Mouse (Mus musculus): ENCODE data around the gene Kcnrg.

Kcnrg gene

GRCm38 (mm10) chr14:61645547-61645946, 38.3 kb downstream of the Kcnrg start:
- DNase-seq (ENCODE audit: low spot score) = no peak

- peak; percentile 23 for DNase-seq (ENCODE audit: low spot score)
Observed at GRCm38 (mm10) chr14:61647182-61647880, 40.1 kb downstream of the Kcnrg start.

- peak; percentile 20 for DNase-seq (ENCODE audit: low spot score)
Observed at GRCm38 (mm10) chr14:61647881-61648684, 40.8 kb downstream of the Kcnrg start.

GRCm38 (mm10) chr14:61648685-61649504, 41.6 kb downstream of the Kcnrg start:
- peak; percentile 94 for DNase-seq (ENCODE audit: low spot score)

GRCm38 (mm10) chr14:61650291-61650960, 43.2 kb downstream of the Kcnrg start:
- DNase-seq (ENCODE audit: low spot score) = peak; percentile 58

GRCm38 (mm10) chr14:61656469-61656868, 49.2 kb downstream of the Kcnrg start:
- DNase-seq (ENCODE audit: low spot score) = no peak

GRCm38 (mm10) chr14:61661496-61661895, 54.2 kb downstream of the Kcnrg start:
- no peak for DNase-seq (ENCODE audit: low spot score)

GRCm38 (mm10) chr14:61662307-61662706, 55.0 kb downstream of the Kcnrg start:
- DNase-seq (ENCODE audit: low spot score) = no peak
